Mouse (Mus musculus) bone marrow, adult 2 months (tissue): ENCODE measurements at regions not wholly inside any gene's neighbourhood (a gene's known extent, or its start where the extent isn't known, plus 50 kb on each side); places are given as distances from the start of the nearest gene placed in this dataset.

ENCODE experiments used
- CTCF ChIP-seq: fragments of 200-500 bp; IDR thresholded peaks from 2 replicates; pipeline ENCODE4 v1.5.1; 2011; ENCODE audit warnings: low read length, control low read depth; ENCODE audit not compliant: control insufficient read depth, insufficient read depth
- POLR2A ChIP-seq: fragments of 200-500 bp; IDR thresholded peaks from 2 replicates; pipeline ENCODE4 v1.6.1; 2011; ENCODE audit warnings: low read depth, mild to moderate bottlenecking, control low read depth, low read length, borderline replicate concordance; ENCODE audit not compliant: control insufficient read depth

- TF ChIP-seq CTCF (no peak), POLR2A (no peak)
Observed at GRCm38 (mm10) chr5:52057261-52057660, 133.1 kb downstream of the Dhx15 start.
